Mouse (Mus musculus): ENCODE results near the gene Cacng1.

- no peak for TF ChIP-seq EP300 (IDR thresholded peaks at IDR 0.05)
- no peak for TF ChIP-seq CTCF (IDR thresholded peaks at IDR 0.05)
Observed at GRCm38 (mm10) chr11:107749114-107749513, 32.8 kb upstream of the Cacng1 start.

Measured in lung, postnatal 0 days (tissue).